Mouse (Mus musculus) c-Kit-negative CD71-positive TER-119-positive erythroid progenitor cells, embryonic 14.5 days (primary cell): ENCODE measurements around the gene Nynrin.
A peak's percentile ranks its signal among the peaks of the same experiment; 100 is the strongest.

ENCODE experiments used
- DNase-seq: peaks from one replicate; pipeline ENCODE4 v3.0.0-alpha.2; 2013; ENCODE audit warnings: low read depth, low spot score

The Nynrin gene

GRCm38 (mm10) chr14:55878316-55878940 is 24.6 kb downstream of the Nynrin start:
- no peak for DNase-seq

- no peak for DNase-seq
These were observed 25.8 kb downstream of the Nynrin start for GRCm38 (mm10) chr14:55879623-55880022.

- DNase-seq: no peak
These were observed 27.2 kb downstream of the Nynrin start for GRCm38 (mm10) chr14:55880982-55881381.

- no peak for DNase-seq
These were observed 28.4 kb downstream of the Nynrin start for GRCm38 (mm10) chr14:55882171-55882641.

- no peak for DNase-seq
These were observed 29.4 kb downstream of the Nynrin start for GRCm38 (mm10) chr14:55883149-55883661.

- no peak for DNase-seq
These were observed 29.9 kb downstream of the Nynrin start for GRCm38 (mm10) chr14:55883663-55884062.

- no peak for DNase-seq
These were observed 30.4 kb downstream of the Nynrin start, which contains the start of gene Cbln3 for GRCm38 (mm10) chr14:55884166-55884565. Gene Cbln3 (minus strand): TSS chr14:55884392.

GRCm38 (mm10) chr14:55884713-55885113 is 30.9 kb downstream of the Nynrin start, which contains the start of gene Khnyn:
Gene Khnyn (plus strand): TSS chr14:55884947.
- peak; percentile 66 for DNase-seq

GRCm38 (mm10) chr14:55885114-55885790 is 31.4 kb downstream of the Nynrin start:
- no peak for DNase-seq

- peak; percentile 29 for DNase-seq
These were observed 32.0 kb downstream of the Nynrin start for GRCm38 (mm10) chr14:55885791-55886271.

GRCm38 (mm10) chr14:55886571-55887382 is 33.0 kb downstream of the Nynrin start:
- DNase-seq: no peak

DNA sequence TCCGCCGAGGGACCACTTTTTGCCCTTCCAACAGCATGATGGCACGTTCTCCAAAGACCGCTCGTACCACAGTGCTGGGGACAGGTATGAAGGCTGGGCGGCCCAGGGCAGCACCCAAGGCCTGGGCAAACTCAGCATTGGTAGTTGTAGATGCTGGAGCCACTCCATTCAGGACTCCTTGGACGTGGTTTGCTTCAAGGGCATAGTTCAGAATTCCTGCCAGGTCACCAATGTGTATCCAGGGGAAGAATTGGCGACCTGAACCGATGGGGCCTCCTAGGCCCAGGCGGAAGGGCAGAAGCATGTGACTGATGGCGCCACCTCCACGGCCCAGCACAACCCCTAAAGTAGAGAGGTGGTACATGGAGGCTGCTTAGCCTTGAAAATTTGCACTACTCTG is 43.9 kb downstream of the Nynrin start:
- DNase-seq: no peak

- DNase-seq: no peak
These were observed 45.1 kb downstream of the Nynrin start for GRCm38 (mm10) chr14:55898947-55899346.

- no peak for DNase-seq
These were observed 46.0 kb downstream of the Nynrin start, which contains the start of gene Sdr39u1 for GRCm38 (mm10) chr14:55899701-55900413. Gene Sdr39u1 (minus strand): TSS chr14:55900293.

- no peak for DNase-seq
These were observed 46.6 kb downstream of the Nynrin start for GRCm38 (mm10) chr14:55900414-55900755.

DNA sequence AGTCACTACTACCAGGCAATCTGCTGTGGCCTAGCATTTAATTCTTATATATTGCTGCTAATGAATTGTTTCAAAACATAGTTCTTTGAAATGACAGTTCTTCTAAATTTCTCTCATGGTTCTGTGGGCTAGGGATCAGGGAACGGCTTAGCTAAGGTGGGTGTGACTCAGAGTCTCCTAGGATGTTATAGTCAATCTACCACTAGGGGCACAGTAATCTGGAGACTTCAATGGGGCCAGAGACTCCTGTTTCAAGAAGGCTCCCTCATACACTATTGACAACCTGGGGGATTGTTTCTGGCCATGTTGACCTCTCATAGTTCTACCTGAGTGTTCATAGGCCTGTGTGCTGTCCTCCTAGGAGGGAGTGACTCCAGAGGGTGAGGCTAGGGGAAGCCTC is 51.7 kb downstream of the Nynrin start:
- DNase-seq: no peak

DNA sequence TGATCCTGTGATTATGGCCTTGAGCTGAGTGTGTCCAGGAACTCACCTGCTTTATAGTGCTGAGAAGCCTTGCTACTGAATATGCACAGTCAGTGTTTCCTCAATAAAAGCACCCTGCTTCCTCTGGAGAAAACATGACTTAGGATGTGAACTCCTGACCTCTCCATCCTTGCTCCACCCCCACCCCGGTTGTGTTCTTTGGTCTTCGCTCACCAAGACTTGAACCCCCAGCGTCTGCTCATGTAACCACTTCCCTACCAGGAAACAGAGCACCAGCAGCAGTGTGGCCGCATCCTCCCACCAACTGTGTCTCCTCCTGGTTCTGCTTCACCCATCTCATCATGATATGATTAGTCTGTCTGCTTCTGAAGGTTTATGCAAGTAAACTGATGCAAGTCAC is 59.6 kb downstream of the Nynrin start:
- DNase-seq: no peak

DNA sequence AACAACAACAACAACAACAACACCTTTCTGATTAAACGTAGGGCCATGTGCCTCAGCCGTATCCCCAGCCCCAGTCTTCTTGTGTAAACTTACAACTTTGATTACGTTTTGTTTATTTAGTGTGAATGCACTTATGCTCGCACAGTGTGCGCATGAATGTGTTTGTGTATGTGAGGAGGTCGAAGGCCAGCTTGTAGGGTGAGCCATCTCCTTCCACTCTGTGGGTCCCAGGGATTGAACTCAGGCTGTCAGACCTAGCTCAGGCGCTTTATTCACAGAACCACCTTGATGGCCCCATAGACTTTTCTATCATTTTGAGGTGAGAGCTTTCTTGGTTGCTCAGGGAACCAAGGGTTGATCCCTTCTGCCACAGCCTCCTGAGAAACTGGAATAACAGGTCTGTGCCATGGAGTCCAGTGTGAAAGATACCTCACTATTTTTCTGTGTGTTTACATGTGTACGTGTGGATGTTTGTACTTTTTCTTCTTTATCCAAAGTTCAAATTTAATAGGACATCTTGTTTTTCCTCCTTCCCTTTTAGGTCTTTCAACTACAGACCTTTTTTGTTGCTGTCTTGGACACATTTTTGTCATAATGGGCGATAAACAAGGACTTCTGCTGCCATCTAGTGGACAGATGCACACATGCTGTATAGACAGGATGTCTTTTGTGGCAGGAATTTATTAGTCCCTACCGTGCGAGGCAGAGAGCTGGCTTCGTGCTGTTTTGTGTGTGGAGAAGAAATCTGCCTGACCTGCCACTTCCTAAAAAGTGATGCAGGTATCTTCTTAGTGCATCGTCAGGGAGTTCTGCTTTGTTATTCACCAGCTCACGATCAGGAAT is 64.7 kb downstream of the Nynrin start:
- DNase-seq: peak; percentile 63

DNA sequence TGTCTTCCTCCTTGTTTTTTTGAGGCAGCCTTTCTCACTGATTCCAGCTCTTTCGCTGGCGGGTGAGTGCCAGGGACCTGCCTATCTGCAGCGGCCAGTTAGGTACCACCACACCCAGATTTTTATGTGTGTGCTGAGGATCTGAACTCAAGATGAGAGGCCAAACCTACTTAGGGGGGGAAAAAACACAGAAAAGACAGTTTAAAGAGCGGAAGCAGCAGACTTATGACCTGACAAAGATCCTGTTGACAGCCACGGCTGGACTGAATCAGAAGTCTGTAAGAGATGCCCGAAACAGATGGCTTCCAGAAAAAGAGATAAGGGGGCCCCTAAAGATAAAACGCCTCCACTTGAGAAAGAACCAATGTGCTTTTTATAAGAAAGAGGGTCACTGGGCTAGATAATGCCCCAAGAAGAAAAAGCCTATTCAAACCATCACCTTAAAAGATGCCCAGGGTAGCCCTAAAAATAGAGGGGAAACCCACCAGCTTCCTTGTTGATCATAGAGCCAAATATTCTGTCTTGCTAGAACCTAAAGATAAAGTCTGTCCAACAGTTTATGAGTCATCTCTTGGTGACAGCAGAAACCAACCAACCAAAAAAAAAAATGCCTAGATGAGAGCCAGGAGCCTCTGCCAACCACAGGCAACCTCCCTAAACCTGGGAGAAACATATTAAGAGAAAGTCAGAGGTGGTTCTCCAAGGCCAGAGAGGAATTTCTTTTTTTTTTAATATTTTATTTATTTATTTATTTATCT is 68.8 kb downstream of the Nynrin start:
- peak; percentile 45 for DNase-seq
